Mouse (Mus musculus): ENCODE data around the gene Mapkap1.

GRCm38 (mm10) chr2:34635249-34636165 is 228.9 kb downstream of the Mapkap1 start:
- TF ChIP-seq POLR2A (IDR thresholded peaks at IDR 0.05; ENCODE audit: borderline replicate concordance, extremely low read depth, low read depth, low read length), result no peak
- no peak for TF ChIP-seq CTCF (IDR thresholded peaks at IDR 0.05; ENCODE audit: insufficient read depth, low read length)
